Mouse (Mus musculus) limb, embryonic 12.5 days (tissue): ENCODE data around the gene Nop2. TPM values are rescaled to one million over a fixed set of nuclear protein-coding genes. Genes with fewer than 3 reads are reported as not detected.
"Not testable (repeated sequence)": the region's sequence is repeated elsewhere in the genome, so short reads cannot be mapped to it uniquely, and the experiment has no call there.

Source experiments
- ATAC-seq: fragments of 200-750 bp; cut with Nextera tagmentation; 2 replicates; pipeline ENCODE4 v1.8.0; 2017; ENCODE audit warnings: low read depth, moderate TSS enrichment; ENCODE audit not compliant: insufficient number of reproducible peaks, insufficient read depth, low FRiP score, low TSS enrichment
- H3K27ac ChIP-seq: fragments of 300-500 bp; sonication (generic); 2 replicates; pipeline ENCODE4 v1.5.1; 2016; ENCODE audit warnings: mild to moderate bottlenecking, moderate library complexity
- H3K27me3 ChIP-seq: fragments of 300-500 bp; sonication (generic); 2 replicates; pipeline ENCODE4 v1.6.1; 2016; ENCODE audit warnings: mild to moderate bottlenecking, moderate library complexity
- H3K36me3 ChIP-seq: fragments of 300-500 bp; sonication (generic); 2 replicates; pipeline ENCODE4 v1.6.1; 2016; ENCODE audit warnings: mild to moderate bottlenecking, moderate library complexity
- H3K4me1 ChIP-seq: fragments of 300-500 bp; sonication (generic); replicated peaks from 2 replicates; pipeline ENCODE4 v1.6.1; 2016
- H3K4me2 ChIP-seq: fragments of 300-500 bp; sonication (generic); 2 replicates; pipeline ENCODE4 v1.6.1; 2016; ENCODE audit warnings: mild to moderate bottlenecking, moderate library complexity
- H3K4me3 ChIP-seq: fragments of 300-500 bp; sonication (generic); replicated peaks from 2 replicates; pipeline ENCODE4 v1.5.1; 2016; ENCODE audit warnings: mild to moderate bottlenecking
- H3K9ac ChIP-seq: fragments of 300-500 bp; sonication (generic); replicated peaks from 2 replicates; pipeline ENCODE4 v1.6.1; 2016; ENCODE audit warnings: mild to moderate bottlenecking, moderate library complexity
- H3K9me3 ChIP-seq: fragments of 300-500 bp; sonication (generic); 2 replicates; pipeline ENCODE4 v1.6.1; 2016; ENCODE audit warnings: mild to moderate bottlenecking, moderate library complexity
- WGBS: fragments of 180-500 bp; shearing (Covaris S2); methylation state at CpG from one replicate; pipeline ENCODE4 v1.1.7; 2016; 5-methylcytosine and 5-hydroxymethylcytosine counted together
- polyA plus RNA-seq: library from polyadenylated mRNA; unstranded; fragments of >200 nt; fragmentation: Nextera tagmentation; extraction: Ambion mirVana; gene quantifications from 2 replicates; pipeline ENCODE4 v1.2.1, GENCODE M21; 2016

Nop2 gene
- polyA plus RNA-seq, 1 experiment from 2014 or later, result 72.6 TPM

- no peak overlapping the region for H3K4me2 ChIP-seq
Measured at GRCm38 (mm10) chr6:125154550-125154949, 22.8 kb downstream of the Nop2 start.

GRCm38 (mm10) chr6:125155262-125155661, 23.6 kb downstream of the Nop2 start:
- H3K27ac ChIP-seq, result no peak overlapping the region
- no peaks in the 10 kb centered on the region for H3K9me3 ChIP-seq
- H3K9ac ChIP-seq, result no peak overlapping the region
- ATAC-seq, result no peak
- 87% methylated on average over 8 of the region's 8 CpGs for WGBS
- no peaks in the 10 kb centered on the region for H3K4me1 ChIP-seq
- H3K4me3 ChIP-seq, result no peak overlapping the region
- H3K27me3 ChIP-seq, result no peaks in the 10 kb centered on the region
- peaks cover 88% of the 10 kb centered on the region for H3K36me3 ChIP-seq
- H3K4me2 ChIP-seq, result no peak overlapping the region

More at GRCm38 (mm10) chr6:125154550-125154949, 22.8 kb downstream of the Nop2 start:
- no peaks in the 10 kb centered on the region for H3K27me3 ChIP-seq
- peaks cover 84% of the 10 kb centered on the region for H3K36me3 ChIP-seq
- H3K4me1 ChIP-seq, result no peaks in the 10 kb centered on the region
- H3K9ac ChIP-seq, result no peak overlapping the region
- H3K4me3 ChIP-seq, result no peak overlapping the region
- H3K27ac ChIP-seq, result no peak overlapping the region
- ATAC-seq, result no peak
- no peaks in the 10 kb centered on the region for H3K9me3 ChIP-seq

GRCm38 (mm10) chr6:125156491-125156890, 24.8 kb downstream of the Nop2 start:
- no peaks in the 10 kb centered on the region for H3K9me3 ChIP-seq
- no peak overlapping the region for H3K4me3 ChIP-seq
- no peak for ATAC-seq
- no peak overlapping the region for H3K9ac ChIP-seq
- no peaks in the 10 kb centered on the region for H3K27me3 ChIP-seq
- H3K27ac ChIP-seq, result no peak overlapping the region
- 83% methylated on average over 3 of the region's 3 CpGs for whole genome bisulfite sequencing
- H3K36me3 ChIP-seq, result peaks cover 93% of the 10 kb centered on the region
- H3K4me1 ChIP-seq, result peaks cover 10% of the 10 kb centered on the region
- no peak overlapping the region for H3K4me2 ChIP-seq

GRCm38 (mm10) chr6:125156903-125157614, 25.4 kb downstream of the Nop2 start:
- H3K9ac ChIP-seq, result no peak overlapping the region

GRCm38 (mm10) chr6:125158944-125159492, 27.3 kb downstream of the Nop2 start:
- Histone ChIP-seq H3K27me3 (no peaks in the 10 kb centered on the region), H3K9ac (no peak overlapping the region), H3K4me1 (peaks cover 30% of the 10 kb centered on the region), H3K4me3 (no peak overlapping the region), H3K27ac (peak overlapping the region; percentile 64), H3K4me2 (no peak overlapping the region), H3K36me3 (peaks cover 92% of the 10 kb centered on the region), H3K9me3 (no peaks in the 10 kb centered on the region)
- WGBS, result 83% methylated on average over 15 of the region's 15 CpGs
- no peak for ATAC-seq

More at GRCm38 (mm10) chr6:125156903-125157614, 25.4 kb downstream of the Nop2 start:
- no peak overlapping the region for H3K4me2 ChIP-seq
- ATAC-seq, result 0 out of 2 replicates have a peak, but pooled peaks have one; percentile 11
- H3K4me1 ChIP-seq, result peaks cover 14% of the 10 kb centered on the region
- H3K9me3 ChIP-seq, result no peaks in the 10 kb centered on the region
- H3K27ac ChIP-seq, result 0 out of 2 replicates have a peak overlapping the region, but pooled peaks have one; percentile 41
- peaks cover 92% of the 10 kb centered on the region for H3K36me3 ChIP-seq
- WGBS, result 77% methylated on average over 7 of the region's 7 CpGs
- H3K4me3 ChIP-seq, result no peak overlapping the region
- H3K27me3 ChIP-seq, result no peaks in the 10 kb centered on the region

GRCm38 (mm10) chr6:125159773-125160557, 28.3 kb downstream of the Nop2 start:
- Histone ChIP-seq H3K36me3 (peaks cover 93% of the 10 kb centered on the region), H3K4me2 (no peak overlapping the region), H3K27ac (peak overlapping the region; percentile 64; the same call in 1 of the 2 replicates), H3K9ac (no peak overlapping the region), H3K4me1 (peaks cover 31% of the 10 kb centered on the region), H3K9me3 (no peaks in the 10 kb centered on the region), H3K4me3 (no peak overlapping the region), H3K27me3 (no peaks in the 10 kb centered on the region)
- WGBS, result 87% methylated on average over 7 of the region's 7 CpGs
- ATAC-seq, result no peak

GRCm38 (mm10) chr6:125160558-125160853, 28.8 kb downstream of the Nop2 start:
- peak overlapping the region; percentile 62; the same call in 1 of the 2 replicates for H3K27ac ChIP-seq
- no peaks in the 10 kb centered on the region for H3K27me3 ChIP-seq
- ATAC-seq, result no peak
- 64% methylated on average over 10 of the region's 10 CpGs for WGBS
- peaks cover 88% of the 10 kb centered on the region for H3K36me3 ChIP-seq
- no peak overlapping the region for H3K4me3 ChIP-seq
- no peak overlapping the region for H3K9ac ChIP-seq
- no peaks in the 10 kb centered on the region for H3K9me3 ChIP-seq
- H3K4me2 ChIP-seq, result no peak overlapping the region
- peaks cover 31% of the 10 kb centered on the region for H3K4me1 ChIP-seq

GRCm38 (mm10) chr6:125160854-125161760, 29.4 kb downstream of the Nop2 start:
- Histone ChIP-seq H3K36me3 (peaks cover 82% of the 10 kb centered on the region), H3K4me2 (no peak overlapping the region), H3K27ac (peak overlapping the region; percentile 62), H3K27me3 (no peaks in the 10 kb centered on the region), H3K9ac (no peak overlapping the region), H3K9me3 (no peaks in the 10 kb centered on the region), H3K4me1 (peaks cover 34% of the 10 kb centered on the region), H3K4me3 (no peak overlapping the region)
- WGBS, result 19% methylated on average over 22 of the region's 22 CpGs
- ATAC-seq, result no peak

GRCm38 (mm10) chr6:125161971-125162370, 30.3 kb downstream of the Nop2 start:
- H3K27ac ChIP-seq, H3K9me3 ChIP-seq, H3K9ac ChIP-seq, H3K27me3 ChIP-seq, H3K4me3 ChIP-seq, ATAC-seq: not testable (repeated sequence)
- H3K4me1 ChIP-seq, result peaks cover 42% of the 10 kb centered on the region
- peaks cover 74% of the 10 kb centered on the region for H3K36me3 ChIP-seq
- 9% methylated on average over 4 of the region's 5 CpGs for WGBS
- H3K4me2 ChIP-seq, result 0 out of 2 replicates have a peak overlapping the region, but pooled peaks have one; percentile 94

- peak overlapping the region; percentile 94; the same call in 1 of the 2 replicates for H3K4me2 ChIP-seq
- H3K4me1 ChIP-seq, result peaks cover 50% of the 10 kb centered on the region
- not testable (repeated sequence) for H3K27ac ChIP-seq, H3K9me3 ChIP-seq, ATAC-seq, H3K9ac ChIP-seq, H3K27me3 ChIP-seq
- H3K4me3 ChIP-seq, result peak overlapping the region; percentile 4; the same call in 1 of the 2 replicates
- peaks cover 74% of the 10 kb centered on the region for H3K36me3 ChIP-seq
- WGBS, result 80% methylated on average over 13 of the region's 16 CpGs
Measured at GRCm38 (mm10) chr6:125162615-125163305, 31.1 kb downstream of the Nop2 start.
